Mouse (Mus musculus) bone marrow, adult 2 months (tissue): ENCODE data around the gene Aox1. TPM values are rescaled to one million over a fixed set of nuclear protein-coding genes. Genes with fewer than 3 reads are reported as not detected.

Experiments
- H3K27ac ChIP-seq: fragments of 200-500 bp; 2 replicates; pipeline ENCODE4 v1.5.1; 2012; ENCODE audit warnings: low read depth, mild to moderate bottlenecking, control low read depth, inconsistent platforms, low read length; ENCODE audit not compliant: control insufficient read depth, poor library complexity, insufficient read depth
- H3K4me1 ChIP-seq: fragments of 200-500 bp; 2 replicates; pipeline ENCODE4 v1.6.1; 2011; ENCODE audit warnings: low read length; ENCODE audit not compliant: control insufficient read depth, insufficient read depth
- H3K4me3 ChIP-seq: fragments of 200-500 bp; replicated peaks from 2 replicates; pipeline ENCODE3; 2011; ENCODE audit warnings: mild to moderate bottlenecking, low read depth, low read length, control low read depth; ENCODE audit not compliant: control insufficient read depth
- CTCF ChIP-seq: fragments of 200-500 bp; IDR thresholded peaks from 2 replicates; pipeline ENCODE4 v1.5.1; 2011; ENCODE audit warnings: low read length, control low read depth; ENCODE audit not compliant: control insufficient read depth, insufficient read depth
- POLR2A ChIP-seq: fragments of 200-500 bp; IDR thresholded peaks from 2 replicates; pipeline ENCODE4 v1.6.1; 2011; ENCODE audit warnings: low read depth, mild to moderate bottlenecking, control low read depth, low read length, borderline replicate concordance; ENCODE audit not compliant: control insufficient read depth
- WGBS: fragments of 180-500 bp; shearing (Covaris S2); methylation state at CpG from one replicate; pipeline ENCODE4 v1.1.7; 2018; 5-methylcytosine and 5-hydroxymethylcytosine counted together
- polyA plus RNA-seq: library from polyadenylated mRNA; stranded (reverse); fragments of >200 nt; gene quantifications from 2 replicates; pipeline ENCODE4 v1.2.4, GENCODE M21; 2011; ENCODE audit warnings: low replicate concordance; ENCODE audit not compliant: missing spikeins, insufficient read depth, insufficient read length

Gene Aox1
- polyA plus RNA-seq, 1 experiment, result 0.30 TPM

DNA sequence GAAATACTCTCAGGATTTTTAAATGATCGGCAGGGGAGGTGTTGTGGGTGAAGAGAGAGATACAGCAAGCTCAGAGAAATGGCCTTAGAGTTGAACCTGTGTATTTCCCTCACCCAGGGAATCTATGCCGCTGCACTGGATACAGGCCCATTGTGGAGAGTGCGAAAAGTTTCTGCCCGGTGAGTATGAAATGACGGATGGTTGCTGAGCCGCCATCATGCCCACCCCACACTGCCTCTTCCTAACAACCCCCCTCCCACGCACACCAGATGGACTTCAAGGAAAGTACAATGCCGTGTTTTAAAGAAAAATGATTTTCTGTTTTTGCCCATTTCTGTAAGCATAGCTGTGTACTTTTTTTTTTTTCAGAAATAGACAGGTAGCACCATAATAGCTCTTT lies 95.2 kb downstream of the Aox1 start:
- no peak overlapping the region for H3K4me3 ChIP-seq
- 86% methylated on average over 8 of the region's 8 CpGs for WGBS
- TF ChIP-seq CTCF (no peak), POLR2A (no peak)
- no peak overlapping the region for H3K27ac ChIP-seq
- no peaks in the 10 kb centered on the region for H3K4me1 ChIP-seq

DNA sequence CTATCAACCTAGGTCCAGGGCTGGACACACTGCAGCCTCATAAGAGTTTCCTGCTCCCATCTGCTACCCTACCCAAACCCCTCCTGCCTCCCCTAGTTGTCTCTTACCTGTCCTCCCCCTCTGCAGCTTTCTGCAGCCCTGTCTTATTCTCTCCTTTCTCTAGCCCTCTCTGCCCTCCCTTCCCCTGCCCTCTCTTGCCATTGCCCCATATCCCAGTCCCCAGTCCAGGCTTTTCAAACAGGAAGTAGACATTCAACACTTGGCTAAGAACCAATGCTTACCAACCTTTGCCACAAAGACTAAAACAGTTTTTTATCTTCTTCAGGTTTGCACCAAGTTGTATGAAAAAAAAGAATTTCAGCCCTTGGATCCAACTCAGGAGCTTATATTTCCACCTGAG lies 108.2 kb downstream of the Aox1 start:
- Histone ChIP-seq H3K27ac (no peak overlapping the region), H3K4me1 (no peaks in the 10 kb centered on the region), H3K4me3 (no peak overlapping the region)
- TF ChIP-seq CTCF (no peak), POLR2A (no peak)

DNA sequence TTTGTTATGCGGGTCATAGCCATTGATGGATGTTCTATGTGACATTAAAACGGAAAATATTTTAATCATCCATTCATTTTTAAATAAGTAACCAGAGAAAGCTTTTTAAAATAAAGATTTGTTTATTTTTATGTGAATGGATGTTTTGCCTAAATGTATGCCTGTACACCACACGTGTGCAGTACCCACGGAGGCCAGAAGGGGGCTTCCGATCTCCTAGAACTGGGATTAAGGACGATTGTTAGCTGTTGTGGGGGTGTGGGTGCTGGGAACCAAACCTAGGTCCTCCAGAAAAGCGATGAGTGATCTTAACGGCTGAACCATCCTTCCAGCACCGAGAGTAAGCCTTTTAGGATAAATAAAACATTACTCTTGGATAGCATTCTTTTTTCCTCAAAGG lies 109.3 kb downstream of the Aox1 start:
- Histone ChIP-seq H3K4me3 (no peak overlapping the region), H3K4me1 (no peaks in the 10 kb centered on the region), H3K27ac (no peak overlapping the region)
- 83% methylated on average over 9 of the region's 9 CpGs for WGBS
- TF ChIP-seq POLR2A (no peak), CTCF (peak; percentile 11; the same call in 1 of the 2 replicates)

DNA sequence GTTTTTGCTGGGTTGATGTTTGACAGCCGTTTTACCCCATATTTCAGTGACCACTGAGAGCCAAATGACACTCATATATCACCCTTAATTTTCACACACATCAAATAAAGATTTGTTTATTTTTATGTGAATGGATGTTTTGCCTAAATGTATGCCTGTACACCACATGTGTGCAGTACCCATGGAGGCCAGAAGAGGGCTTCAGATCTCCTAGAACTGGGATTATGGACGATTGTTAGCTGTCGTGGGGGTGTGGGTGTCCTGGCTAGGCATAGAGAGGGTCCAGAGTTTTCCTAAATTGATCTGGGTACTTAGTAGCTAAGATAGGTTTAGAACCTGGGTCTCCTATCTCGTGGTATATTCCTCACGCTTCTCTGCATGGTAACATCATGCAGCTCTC lies 110.9 kb downstream of the Aox1 start:
- 82% methylated on average over 5 of the region's 5 CpGs for WGBS
- no peak for TF ChIP-seq CTCF
- TF ChIP-seq POLR2A, result no peak
- H3K4me3 ChIP-seq, result no peak overlapping the region
- no peak overlapping the region for H3K27ac ChIP-seq
- H3K4me1 ChIP-seq, result no peaks in the 10 kb centered on the region

DNA sequence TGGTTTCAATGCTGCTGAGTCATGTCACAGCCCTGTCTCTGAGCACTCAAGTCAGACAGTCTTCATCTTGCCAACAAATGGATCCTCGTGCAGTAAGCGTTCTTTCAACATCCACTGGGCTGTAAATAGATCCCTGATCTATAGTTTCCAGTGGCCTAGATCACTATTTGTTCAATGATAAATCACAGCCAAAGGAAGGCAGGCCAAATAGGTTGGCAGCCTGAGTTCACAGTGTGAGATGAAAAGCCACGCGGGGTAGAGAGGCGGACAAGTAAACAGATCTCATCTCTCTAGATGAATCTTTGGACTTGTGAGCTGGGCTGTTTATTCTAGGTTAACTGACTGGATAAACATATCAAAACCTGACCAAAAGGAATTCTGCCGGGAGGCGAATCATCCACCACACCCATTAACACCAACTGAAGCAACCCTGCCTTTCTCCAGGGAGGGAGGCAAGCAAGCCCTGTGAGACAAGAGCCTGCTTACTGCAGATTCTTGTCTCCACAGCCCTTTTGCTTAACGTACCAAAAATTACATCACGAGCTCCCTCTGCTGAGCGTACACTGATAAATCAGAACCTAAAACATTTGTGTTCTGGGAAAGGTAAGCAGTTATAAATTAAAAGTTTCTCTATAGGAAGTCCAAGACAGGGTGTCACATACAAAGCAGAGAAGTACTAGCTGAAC lies 114.8 kb downstream of the Aox1 start:
- Histone ChIP-seq H3K4me1 (no peaks in the 10 kb centered on the region), H3K27ac (no peak overlapping the region), H3K4me3 (no peak overlapping the region)
- no peak for TF ChIP-seq POLR2A
- no peak for TF ChIP-seq CTCF
- WGBS, result 64% methylated on average over 10 of the region's 10 CpGs

DNA sequence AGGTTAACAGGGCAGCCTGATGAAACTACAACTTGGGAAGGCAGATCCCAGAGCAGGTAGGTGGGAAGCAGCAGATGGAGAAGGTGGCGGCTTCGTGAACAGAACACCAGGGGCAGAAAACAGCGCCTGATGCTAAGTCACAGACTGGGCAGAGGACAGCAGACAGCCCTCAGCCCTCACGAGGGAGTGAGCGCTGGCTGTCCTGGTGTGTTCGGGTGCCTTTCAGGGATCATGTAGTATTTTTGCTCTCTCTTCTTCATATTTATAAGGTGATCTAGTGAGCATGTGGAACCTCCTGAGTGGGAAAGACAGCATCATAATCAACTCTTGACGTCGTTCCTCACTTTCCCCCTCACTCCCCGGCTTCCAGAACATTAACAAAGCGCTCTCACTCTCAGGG lies 116.3 kb downstream of the Aox1 start:
- Histone ChIP-seq H3K4me3 (no peak overlapping the region), H3K4me1 (no peaks in the 10 kb centered on the region), H3K27ac (no peak overlapping the region)
- TF ChIP-seq POLR2A, result no peak
- no peak for TF ChIP-seq CTCF
- WGBS, result 83% methylated on average over 10 of the region's 10 CpGs

DNA sequence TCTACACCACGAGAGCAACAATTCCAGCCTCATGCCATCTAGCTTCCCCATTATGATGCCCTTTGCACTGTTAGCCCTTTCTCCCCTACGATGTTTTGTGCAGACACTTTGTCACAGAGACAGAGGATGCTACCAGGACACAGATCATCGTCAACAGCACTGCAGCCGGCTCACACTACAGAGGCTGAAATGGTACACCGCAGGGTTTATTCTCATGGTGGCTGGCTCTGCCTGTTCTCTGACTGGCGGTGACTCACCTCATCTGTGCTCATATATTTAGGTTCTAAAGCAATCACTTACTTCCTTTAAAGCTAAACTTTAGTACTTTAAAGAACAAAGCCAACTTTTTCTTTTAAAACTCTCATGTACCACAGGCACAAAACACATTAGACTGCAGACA lies 118.0 kb downstream of the Aox1 start:
- TF ChIP-seq POLR2A (no peak), CTCF (no peak)
- H3K4me3 ChIP-seq, result no peak overlapping the region
- H3K4me1 ChIP-seq, result no peaks in the 10 kb centered on the region
- no peak overlapping the region for H3K27ac ChIP-seq
- 53% methylated on average over 6 of the region's 6 CpGs for WGBS

DNA sequence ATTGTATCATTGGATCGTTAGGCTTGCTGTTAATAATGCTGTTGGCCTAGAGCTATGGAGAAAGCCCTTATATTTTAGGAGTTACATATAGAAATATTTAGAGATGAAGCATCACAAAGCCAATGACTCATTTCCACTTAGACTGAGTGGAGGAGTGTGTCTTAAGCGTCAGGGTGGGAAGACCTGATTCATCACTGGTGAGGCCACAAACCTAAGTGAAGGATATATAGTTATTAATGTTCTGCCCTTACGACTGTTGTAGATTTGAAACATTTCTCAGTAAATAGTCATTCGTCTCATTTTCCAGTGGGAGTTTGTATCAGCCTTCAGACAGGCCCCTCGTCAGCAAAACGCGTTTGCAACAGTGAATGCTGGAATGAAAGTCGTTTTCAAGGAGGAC lies 122.5 kb downstream of the Aox1 start:
- no peak overlapping the region for H3K4me3 ChIP-seq
- no peak overlapping the region for H3K27ac ChIP-seq
- TF ChIP-seq POLR2A, result no peak
- no peaks in the 10 kb centered on the region for H3K4me1 ChIP-seq
- WGBS, result 74% methylated on average over 8 of the region's 8 CpGs

Other genes starting within 250 kb of the Aox1 start
- 7.0 and 12.0 TPM in 2 replicates for gene Sgo2a, start 34.0 kb upstream of the Aox1 start, polyA plus RNA-seq
- gene Kctd18, start 11.0 kb upstream of the Aox1 start, polyA plus RNA-seq, result 8.2 and 8.8 TPM in 2 replicates
- gene Aox3, start 83.2 kb downstream of the Aox1 start, polyA plus RNA-seq, result 1.5 TPM in 1 of 2 replicates, not detected in the other
- not detected in 2 replicates for gene Aox4, start 180.5 kb downstream of the Aox1 start, polyA plus RNA-seq
- not detected in 2 replicates for gene Aox2, start 248.4 kb downstream of the Aox1 start, polyA plus RNA-seq